Mouse (Mus musculus) embryonic facial prominence, embryonic 13.5 days (tissue): ENCODE results near the gene Phf20. TPM values are rescaled to one million over a fixed set of nuclear protein-coding genes. Genes with fewer than 3 reads are reported as not detected.

Experiments
- ATAC-seq: fragments of 200-750 bp; cut with Nextera tagmentation; 2 replicates; pipeline ENCODE4 v1.8.0; 2017; ENCODE audit warnings: low read depth; ENCODE audit not compliant: insufficient number of reproducible peaks, insufficient read depth, low FRiP score, low TSS enrichment
- H3K27ac ChIP-seq: fragments of 300-500 bp; sonication (generic); 2 replicates; pipeline ENCODE4 v1.5.1; 2015; ENCODE audit warnings: moderate library complexity, mild to moderate bottlenecking, inconsistent platforms
- H3K27me3 ChIP-seq: fragments of 300-500 bp; sonication (generic); 2 replicates; pipeline ENCODE4 v1.6.1; 2015; ENCODE audit warnings: mild to moderate bottlenecking, inconsistent platforms
- H3K36me3 ChIP-seq: fragments of 300-500 bp; sonication (generic); 2 replicates; pipeline ENCODE4 v1.6.1; 2015; ENCODE audit warnings: mild to moderate bottlenecking, inconsistent platforms
- H3K4me1 ChIP-seq: fragments of 300-500 bp; sonication (generic); 2 replicates; pipeline ENCODE4 v1.6.1; 2015; ENCODE audit warnings: inconsistent platforms
- H3K4me2 ChIP-seq: fragments of 300-500 bp; sonication (generic); 2 replicates; pipeline ENCODE4 v1.6.1; 2015; ENCODE audit warnings: moderate library complexity, mild to moderate bottlenecking, inconsistent platforms
- H3K4me3 ChIP-seq: fragments of 300-500 bp; sonication (generic); 2 replicates; pipeline ENCODE4 v1.5.1; 2015; ENCODE audit warnings: mild to moderate bottlenecking, inconsistent platforms
- H3K9ac ChIP-seq: fragments of 300-500 bp; sonication (generic); 2 replicates; pipeline ENCODE4 v1.6.1; 2015; ENCODE audit warnings: mild to moderate bottlenecking, inconsistent platforms
- H3K9me3 ChIP-seq: fragments of 300-500 bp; sonication (generic); 2 replicates; pipeline ENCODE4 v1.6.1; 2016; ENCODE audit warnings: inconsistent platforms
- WGBS: fragments of 180-500 bp; shearing (Covaris S2); methylation state at CpG from one replicate; pipeline ENCODE4 v1.1.7; 2015; ENCODE audit warnings: mixed read lengths; 5-methylcytosine and 5-hydroxymethylcytosine counted together
- polyA plus RNA-seq: library from polyadenylated mRNA; unstranded; fragments of >200 nt; fragmentation: Nextera tagmentation; extraction: Ambion mirVana; gene quantifications from 2 replicates; pipeline ENCODE4 v1.2.1, GENCODE M21; 2015

Gene Phf20
- polyA plus RNA-seq, 1 experiment from 2014 or later = 90.3 TPM

DNA sequence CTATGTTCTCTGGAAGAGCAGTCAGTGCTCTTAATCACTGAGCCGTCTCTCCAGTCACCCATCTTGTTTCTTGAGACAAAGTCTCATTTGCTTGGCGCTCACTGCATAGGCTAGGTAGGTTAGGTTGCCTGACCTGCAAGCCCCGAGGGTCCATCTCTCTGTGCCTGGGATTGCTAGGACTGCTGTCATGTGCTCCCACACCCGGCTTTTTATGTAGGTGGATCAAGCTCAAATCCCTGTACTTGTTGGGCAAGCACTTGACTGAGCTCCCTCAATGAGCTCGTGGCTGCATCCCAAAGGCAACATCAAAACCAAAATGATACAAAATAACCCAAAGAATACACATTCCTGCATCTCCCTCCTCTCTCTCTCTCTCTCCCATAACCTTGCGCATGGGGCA, 125.3 kb downstream of the Phf20 start:
- ATAC-seq = no peak
- Histone ChIP-seq H3K27ac (no peak overlapping the region), H3K9me3 (no peaks in the 10 kb centered on the region), H3K4me1 (no peaks in the 10 kb centered on the region), H3K36me3 (no peaks in the 10 kb centered on the region), H3K4me3 (no peak overlapping the region), H3K4me2 (no peak overlapping the region), H3K9ac (no peak overlapping the region), H3K27me3 (no peaks in the 10 kb centered on the region)
- 88% methylated on average over 6 of the region's 6 CpGs for WGBS

DNA sequence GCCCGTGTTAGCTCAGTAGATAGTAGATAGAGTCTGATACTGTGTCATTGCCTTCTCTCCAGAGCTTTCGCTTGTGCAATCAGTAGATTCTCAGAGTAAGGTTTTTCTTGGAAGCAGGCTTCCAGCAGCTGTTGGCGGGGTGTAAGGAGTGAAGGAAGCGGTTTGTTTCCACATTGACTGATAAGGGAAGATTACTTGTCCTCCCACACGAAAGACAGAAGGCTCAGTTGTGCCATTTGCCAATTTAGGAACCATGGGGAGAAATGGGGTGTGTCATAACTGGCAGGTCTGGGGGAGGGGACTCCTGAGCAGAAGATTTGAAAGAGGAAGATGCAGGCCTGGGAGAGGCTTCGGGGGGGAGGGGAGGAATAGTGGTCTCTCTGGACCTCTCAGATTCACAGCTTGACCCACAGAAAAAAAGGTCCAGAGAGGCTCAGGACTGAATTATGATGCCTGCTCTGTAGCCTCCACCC, 127.9 kb downstream of the Phf20 start:
- no peak overlapping the region for H3K9ac ChIP-seq
- no peaks in the 10 kb centered on the region for H3K27me3 ChIP-seq
- H3K36me3 ChIP-seq = no peaks in the 10 kb centered on the region; the same call in 1 of the 2 replicates
- peaks cover 2% of the 10 kb centered on the region; the same call in 1 of the 2 replicates for H3K9me3 ChIP-seq
- H3K4me2 ChIP-seq = no peak overlapping the region
- no peak overlapping the region for H3K27ac ChIP-seq
- no peak for ATAC-seq
- no peak overlapping the region for H3K4me3 ChIP-seq
- WGBS = 64% methylated on average over 6 of the region's 6 CpGs
- H3K4me1 ChIP-seq = no peaks in the 10 kb centered on the region

DNA sequence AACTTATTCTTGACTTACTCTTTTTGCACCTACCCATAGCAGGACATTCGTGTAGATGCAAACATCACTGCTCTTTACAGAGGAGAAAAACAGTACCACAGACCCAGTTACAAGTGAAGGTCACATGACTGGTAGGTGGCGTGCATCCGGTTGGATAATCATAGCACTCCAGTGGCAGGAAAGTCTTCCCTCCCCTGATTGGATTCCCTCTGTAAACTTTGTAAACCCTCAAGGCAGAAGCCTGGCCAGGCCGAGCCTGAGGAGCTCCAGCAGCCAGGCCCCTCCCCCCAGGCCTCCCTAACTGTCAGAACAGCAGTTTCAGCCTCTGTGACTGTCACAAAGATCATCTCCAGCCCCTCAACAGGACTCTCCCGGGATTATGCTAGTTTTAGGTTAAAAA, 128.4 kb downstream of the Phf20 start:
- Histone ChIP-seq H3K4me2 (no peak overlapping the region), H3K27me3 (no peaks in the 10 kb centered on the region), H3K4me3 (no peak overlapping the region), H3K36me3 (no peaks in the 10 kb centered on the region; the same call in 1 of the 2 replicates), H3K4me1 (no peaks in the 10 kb centered on the region), H3K9ac (no peak overlapping the region), H3K9me3 (peaks cover 4% of the 10 kb centered on the region; the same call in 1 of the 2 replicates), H3K27ac (no peak overlapping the region)
- 30% methylated on average over 5 of the region's 5 CpGs for WGBS
- no peak for ATAC-seq

DNA sequence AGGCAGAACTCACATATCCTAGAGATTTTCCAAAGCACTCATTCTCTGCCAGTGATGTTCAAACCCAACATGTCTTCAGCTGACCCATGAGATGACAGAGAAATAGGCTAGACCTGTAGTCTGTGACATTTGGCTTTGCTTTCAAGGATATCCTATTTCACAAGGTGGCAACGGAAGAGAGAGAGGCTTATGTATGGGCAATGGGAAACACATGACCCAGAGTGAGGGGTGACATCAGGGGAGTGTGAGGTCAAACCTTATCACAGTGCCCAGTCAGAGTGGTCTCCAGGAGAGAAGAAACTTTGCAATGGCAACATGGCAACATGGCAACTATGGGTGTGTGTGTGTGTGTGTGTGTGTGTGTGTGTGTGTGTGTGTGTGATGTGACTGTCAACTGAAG, 134.4 kb downstream of the Phf20 start:
- Histone ChIP-seq H3K4me1 (no peaks in the 10 kb centered on the region), H3K36me3 (no peaks in the 10 kb centered on the region; the same call in 1 of the 2 replicates), H3K27me3 (no peaks in the 10 kb centered on the region), H3K9ac (no peak overlapping the region), H3K4me3 (no peak overlapping the region), H3K9me3 (peaks cover 4% of the 10 kb centered on the region; the same call in 1 of the 2 replicates), H3K4me2 (no peak overlapping the region), H3K27ac (no peak overlapping the region)
- ATAC-seq = no peak
- 29% methylated on average over 1 of the region's 1 CpGs for WGBS

DNA sequence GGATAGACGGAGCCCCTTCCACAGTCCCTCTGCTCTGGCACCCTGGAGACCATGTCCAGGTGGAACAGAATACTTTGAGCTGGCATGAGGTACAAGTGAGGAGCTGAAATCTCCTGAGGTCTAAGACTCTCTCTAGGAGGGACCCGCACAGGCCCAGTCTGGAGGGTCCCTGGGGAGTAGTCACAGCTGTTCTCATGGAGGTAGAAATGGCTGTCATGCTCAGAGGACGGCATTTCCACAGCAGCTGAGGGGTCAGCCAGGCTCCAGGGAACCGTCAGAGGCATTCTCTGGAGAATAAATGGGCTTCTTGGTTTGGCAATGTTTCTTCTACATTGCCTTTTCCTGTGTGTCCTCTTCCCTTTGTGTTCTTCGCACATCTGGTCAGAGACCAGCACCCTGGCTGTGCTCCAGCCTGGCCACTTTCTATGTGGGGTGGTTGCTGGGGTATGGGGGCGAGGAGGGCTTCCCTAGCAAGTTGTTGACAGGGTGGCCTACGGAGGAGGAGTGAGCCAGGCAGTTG, 135.2 kb downstream of the Phf20 start:
- no peak overlapping the region for H3K4me2 ChIP-seq
- no peaks in the 10 kb centered on the region for H3K4me1 ChIP-seq
- no peaks in the 10 kb centered on the region for H3K27me3 ChIP-seq
- H3K36me3 ChIP-seq = no peaks in the 10 kb centered on the region; the same call in 1 of the 2 replicates
- H3K27ac ChIP-seq = no peak overlapping the region
- 78% methylated on average over 7 of the region's 7 CpGs for WGBS
- ATAC-seq = peak; percentile 37; the same call in 1 of the 2 replicates
- H3K4me3 ChIP-seq = no peak overlapping the region
- H3K9me3 ChIP-seq = peaks cover 4% of the 10 kb centered on the region; the same call in 1 of the 2 replicates
- H3K9ac ChIP-seq = no peak overlapping the region

DNA sequence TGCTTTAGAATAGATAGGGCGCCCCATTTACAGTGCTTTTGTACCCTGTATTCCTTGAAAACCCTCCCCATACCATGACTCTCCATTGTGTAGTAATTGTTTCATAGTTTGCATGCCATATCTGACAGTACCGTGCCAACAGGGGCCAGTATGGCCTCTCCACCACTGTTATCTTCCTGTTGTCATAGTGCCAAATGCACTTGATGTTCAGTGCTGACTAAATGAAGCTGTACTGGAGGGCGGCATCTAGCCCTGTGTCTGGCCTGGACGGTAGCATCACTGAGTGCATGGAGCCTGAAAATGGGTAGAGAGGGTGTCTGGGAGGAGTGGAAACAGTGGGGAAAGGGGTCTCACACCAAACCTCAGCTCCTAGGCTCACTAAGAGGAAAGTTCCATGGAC, 143.8 kb downstream of the Phf20 start:
- H3K4me3 ChIP-seq = no peak overlapping the region
- H3K27ac ChIP-seq = no peak overlapping the region
- H3K27me3 ChIP-seq = no peaks in the 10 kb centered on the region
- 92% methylated on average over 4 of the region's 4 CpGs for WGBS
- H3K4me2 ChIP-seq = no peak overlapping the region
- no peaks in the 10 kb centered on the region for H3K9me3 ChIP-seq
- no peaks in the 10 kb centered on the region for H3K4me1 ChIP-seq
- ATAC-seq = no peak
- H3K36me3 ChIP-seq = no peaks in the 10 kb centered on the region
- no peak overlapping the region for H3K9ac ChIP-seq

DNA sequence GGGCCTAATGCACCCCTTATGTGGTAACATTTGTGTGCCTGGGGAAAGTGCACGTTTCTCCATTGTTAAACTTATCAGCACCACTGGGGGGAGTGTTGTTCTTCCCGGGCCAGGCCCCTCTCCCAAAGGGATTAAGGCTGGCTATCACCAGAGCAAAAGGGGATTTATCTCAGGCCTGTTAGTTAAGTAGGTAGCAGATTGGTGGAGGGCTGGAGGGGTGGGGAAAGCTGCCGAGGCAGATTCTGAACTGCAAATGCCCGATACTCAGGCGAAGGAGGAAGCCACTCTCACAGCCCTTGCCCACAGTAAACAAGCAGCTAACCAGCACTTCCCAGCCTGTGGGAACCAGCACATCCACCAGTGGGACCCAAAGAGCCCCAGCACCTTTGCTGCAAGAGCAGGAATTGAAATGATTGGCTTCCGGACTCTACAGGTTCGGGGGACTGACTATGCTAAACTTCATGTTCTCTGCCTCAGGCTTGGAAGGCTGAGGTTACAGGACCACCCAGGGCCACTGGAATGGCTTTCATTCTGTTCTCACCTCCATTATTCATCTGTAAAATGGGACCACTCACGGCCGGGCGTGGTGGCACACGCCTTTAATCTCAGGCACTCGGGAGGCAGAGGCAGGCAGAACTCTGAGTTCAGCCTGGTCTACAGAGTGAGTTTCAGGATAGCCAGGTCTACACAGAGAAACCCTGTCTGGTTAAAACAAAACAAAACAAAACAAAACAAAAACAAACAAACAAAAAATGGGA, 148.7 kb downstream of the Phf20 start:
- Histone ChIP-seq H3K4me2 (no peak overlapping the region), H3K36me3 (no peaks in the 10 kb centered on the region), H3K9me3 (no peaks in the 10 kb centered on the region), H3K4me1 (no peaks in the 10 kb centered on the region), H3K27ac (no peak overlapping the region), H3K4me3 (no peak overlapping the region), H3K27me3 (no peaks in the 10 kb centered on the region), H3K9ac (no peak overlapping the region)
- ATAC-seq = no peak
- WGBS = 56% methylated on average over 12 of the region's 12 CpGs

DNA sequence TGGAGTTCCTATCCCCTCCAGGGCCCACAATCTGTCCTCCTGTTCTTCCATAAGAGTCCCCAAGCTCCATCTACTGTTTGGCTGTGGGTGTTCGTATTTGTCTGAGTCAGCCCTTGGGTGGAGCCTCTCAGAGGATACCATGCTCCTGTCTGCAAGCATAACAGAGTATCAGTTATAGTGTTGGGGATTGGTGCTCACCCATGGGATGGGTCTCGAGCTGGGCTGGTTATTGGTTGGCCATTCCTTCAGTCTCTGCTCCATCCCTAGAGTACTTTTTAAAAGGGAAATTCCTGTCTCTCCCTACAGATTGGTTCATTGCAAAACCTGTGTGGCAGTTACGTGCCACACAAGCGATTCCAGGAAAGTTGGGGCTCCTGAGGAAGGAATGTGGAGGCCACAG, 152.5 kb downstream of the Phf20 start:
- WGBS = 84% methylated on average over 4 of the region's 4 CpGs
- no peak overlapping the region for H3K4me3 ChIP-seq
- ATAC-seq = no peak

DNA sequence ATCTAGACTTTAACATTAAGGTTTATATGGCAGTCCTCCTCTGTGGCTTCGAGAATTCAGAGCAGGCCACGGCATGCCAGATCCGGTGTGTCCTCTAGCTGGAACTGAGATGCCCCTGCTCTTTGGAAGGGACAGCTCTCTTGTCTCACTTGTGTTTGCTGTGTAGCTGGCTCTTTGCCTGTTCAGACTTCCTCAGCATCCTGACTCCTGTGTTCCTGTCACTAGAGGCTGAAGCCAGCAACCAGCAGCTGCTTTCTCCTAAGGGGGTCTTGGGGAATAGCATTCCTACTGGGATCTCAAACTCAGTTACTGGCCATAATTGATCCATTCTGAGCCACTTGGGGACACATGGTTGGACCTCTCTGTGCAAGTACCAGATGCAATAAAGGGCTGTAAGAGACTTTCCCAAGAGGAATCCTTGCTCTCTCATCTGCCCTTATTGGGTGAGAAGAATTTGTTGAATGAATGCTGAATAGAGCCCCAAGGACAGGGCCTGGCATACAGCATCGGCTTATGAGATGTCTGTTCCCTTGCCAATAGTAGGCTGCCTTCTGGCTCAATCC, 153.1 kb downstream of the Phf20 start:
- no peak for ATAC-seq
- no peak overlapping the region for H3K27ac ChIP-seq

More for the DNA sequence above, 152.5 kb downstream of the Phf20 start:
- no peak overlapping the region for H3K27ac ChIP-seq
- H3K4me2 ChIP-seq = no peak overlapping the region
- H3K27me3 ChIP-seq = no peaks in the 10 kb centered on the region
- no peaks in the 10 kb centered on the region for H3K9me3 ChIP-seq
- H3K4me1 ChIP-seq = no peaks in the 10 kb centered on the region
- H3K9ac ChIP-seq = no peak overlapping the region
- no peaks in the 10 kb centered on the region for H3K36me3 ChIP-seq

DNA sequence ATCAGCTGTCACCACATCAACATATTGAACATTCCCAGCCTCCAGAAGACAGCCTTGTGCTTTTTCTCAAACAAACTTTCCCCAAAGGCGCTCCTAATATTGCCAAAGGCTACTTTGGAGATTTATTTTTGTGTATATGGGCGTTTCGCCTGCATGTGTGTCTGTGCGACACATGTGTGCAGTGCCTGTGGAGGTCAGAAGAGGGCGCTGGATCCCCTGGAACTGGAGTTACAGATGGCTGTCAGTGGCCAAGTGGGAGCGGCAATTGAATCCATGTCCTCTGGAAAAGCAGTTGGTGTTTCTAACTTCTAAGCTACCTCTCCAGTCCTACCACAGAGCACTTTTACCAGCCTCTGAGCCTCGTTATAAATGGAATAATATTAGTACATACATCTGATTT, 155.0 kb downstream of the Phf20 start:
- Histone ChIP-seq H3K4me1 (no peaks in the 10 kb centered on the region), H3K9ac (no peak overlapping the region), H3K27ac (no peak overlapping the region), H3K27me3 (no peaks in the 10 kb centered on the region), H3K36me3 (no peaks in the 10 kb centered on the region), H3K9me3 (no peaks in the 10 kb centered on the region), H3K4me2 (no peak overlapping the region), H3K4me3 (no peak overlapping the region)
- 81% methylated on average over 7 of the region's 7 CpGs for WGBS
- ATAC-seq = no peak

More for the DNA sequence above, 153.1 kb downstream of the Phf20 start:
- Histone ChIP-seq H3K27me3 (no peaks in the 10 kb centered on the region), H3K4me1 (no peaks in the 10 kb centered on the region), H3K9ac (no peak overlapping the region), H3K9me3 (no peaks in the 10 kb centered on the region), H3K4me2 (no peak overlapping the region), H3K36me3 (no peaks in the 10 kb centered on the region), H3K4me3 (no peak overlapping the region)
- WGBS = 93% methylated on average over 4 of the region's 4 CpGs

DNA sequence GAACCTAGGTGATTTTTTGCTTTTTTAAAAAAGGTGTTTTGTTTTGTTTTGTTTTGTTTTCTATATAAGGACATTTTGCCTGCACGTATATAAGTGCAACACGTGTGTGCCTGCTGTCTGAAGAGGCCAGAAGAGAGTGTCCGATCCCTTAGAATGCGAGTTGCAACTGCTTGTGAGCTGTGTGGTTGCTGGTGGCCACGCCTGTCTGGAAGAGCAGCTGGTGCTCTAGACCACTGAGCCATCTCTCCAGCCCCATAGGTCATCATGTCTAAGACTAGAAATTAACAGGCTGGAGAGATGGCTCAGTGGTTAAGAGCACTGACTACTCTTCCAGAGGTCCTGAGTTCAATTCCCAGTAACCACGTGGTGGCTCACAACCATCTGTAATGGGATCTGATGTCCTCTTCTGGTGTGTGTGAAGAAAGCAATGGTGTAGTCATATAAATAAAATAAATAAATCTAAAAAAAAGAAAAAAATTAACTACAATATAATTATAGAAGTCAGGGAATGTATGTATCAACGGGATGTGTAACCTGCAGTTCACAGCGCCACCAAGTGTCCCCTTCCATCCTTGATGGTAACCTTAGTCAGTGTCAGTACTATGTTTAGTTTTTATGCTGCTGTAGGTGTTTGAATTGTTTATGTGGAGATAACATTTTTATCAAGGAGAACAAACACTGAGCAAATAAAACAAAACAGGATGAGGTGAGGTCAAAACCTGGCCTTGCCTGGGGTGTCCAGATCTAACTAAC, 156.3 kb downstream of the Phf20 start:
- Histone ChIP-seq H3K9ac (no peak overlapping the region), H3K27me3 (no peaks in the 10 kb centered on the region), H3K4me1 (no peaks in the 10 kb centered on the region), H3K4me2 (no peak overlapping the region), H3K4me3 (no peak overlapping the region), H3K27ac (no peak overlapping the region), H3K9me3 (no peaks in the 10 kb centered on the region), H3K36me3 (no peaks in the 10 kb centered on the region)
- no peak for ATAC-seq
- 74% methylated on average over 8 of the region's 8 CpGs for whole genome bisulfite sequencing
